Mouse (Mus musculus): ENCODE measurements around the gene Hivep3.

The Hivep3 gene

GRCm38 (mm10) chr4:119733184-119733880, at the start of gene Hivep3:
Hivep3 (plus strand) TSS chr4:119733784.
- peak; percentile 92 for DNase-seq (ENCODE audit: low read depth, low spot score)

- DNase-seq (ENCODE audit: low read depth, low spot score) = no peak
Measured at GRCm38 (mm10) chr4:119685746-119686145, 47.8 kb upstream of the Hivep3 start.

- DNase-seq (ENCODE audit: low read depth, low spot score) = no peak
Measured at GRCm38 (mm10) chr4:119698339-119698738, 35.2 kb upstream of the Hivep3 start.

- no peak for DNase-seq (ENCODE audit: low read depth, low spot score)
Measured at GRCm38 (mm10) chr4:119701269-119701954, 32.2 kb upstream of the Hivep3 start.

- no peak for DNase-seq (ENCODE audit: low read depth, low spot score)
Measured at GRCm38 (mm10) chr4:119703965-119704364, 29.6 kb upstream of the Hivep3 start.

GRCm38 (mm10) chr4:119707326-119707725, 26.3 kb upstream of the Hivep3 start:
- DNase-seq (ENCODE audit: low read depth, low spot score) = no peak

- no peak for DNase-seq (ENCODE audit: low read depth, low spot score)
Measured at GRCm38 (mm10) chr4:119707751-119708150, 25.8 kb upstream of the Hivep3 start.

GRCm38 (mm10) chr4:119710208-119710607, 23.4 kb upstream of the Hivep3 start:
- no peak for DNase-seq (ENCODE audit: low read depth, low spot score)

GRCm38 (mm10) chr4:119717443-119717842, 16.1 kb upstream of the Hivep3 start:
- DNase-seq (ENCODE audit: low read depth, low spot score) = peak; percentile 22

GRCm38 (mm10) chr4:119721531-119721930, 12.1 kb upstream of the Hivep3 start:
- no peak for DNase-seq (ENCODE audit: low read depth, low spot score)

- no peak for DNase-seq (ENCODE audit: low read depth, low spot score)
Measured at GRCm38 (mm10) chr4:119726074-119726473, 7.5 kb upstream of the Hivep3 start.

- no peak for DNase-seq (ENCODE audit: low read depth, low spot score)
Measured at GRCm38 (mm10) chr4:119727871-119728270, 5.7 kb upstream of the Hivep3 start.

- no peak for DNase-seq (ENCODE audit: low read depth, low spot score)
Measured at GRCm38 (mm10) chr4:119733942-119734341, 358 bp downstream of the Hivep3 start.

GRCm38 (mm10) chr4:119734352-119734751, 768 bp downstream of the Hivep3 start:
- no peak for DNase-seq (ENCODE audit: low read depth, low spot score)

- DNase-seq (ENCODE audit: low read depth, low spot score) = no peak
Measured at GRCm38 (mm10) chr4:119738641-119739040, 5.1 kb downstream of the Hivep3 start.

GRCm38 (mm10) chr4:119739301-119740062, 5.9 kb downstream of the Hivep3 start:
- no peak for DNase-seq (ENCODE audit: low read depth, low spot score)

- DNase-seq (ENCODE audit: low read depth, low spot score) = no peak
Measured at GRCm38 (mm10) chr4:119748341-119748740, 14.8 kb downstream of the Hivep3 start.

- DNase-seq (ENCODE audit: low read depth, low spot score) = no peak
Measured at GRCm38 (mm10) chr4:119750157-119750556, 16.6 kb downstream of the Hivep3 start.

GRCm38 (mm10) chr4:119750681-119751211, 17.2 kb downstream of the Hivep3 start:
- DNase-seq (ENCODE audit: low read depth, low spot score) = no peak

- DNase-seq (ENCODE audit: low read depth, low spot score) = no peak
Measured at GRCm38 (mm10) chr4:119751408-119752006, 17.9 kb downstream of the Hivep3 start.

- no peak for DNase-seq (ENCODE audit: low read depth, low spot score)
Measured at GRCm38 (mm10) chr4:119759574-119760233, 26.1 kb downstream of the Hivep3 start.
